Mouse (Mus musculus) large intestine, adult 2 months (tissue): Measurements from ENCODE around the gene Thra. TPM values are rescaled to one million over a fixed set of nuclear protein-coding genes. Genes with fewer than 3 reads are reported as not detected.
"Not testable (repeated sequence)": the region's sequence is repeated elsewhere in the genome, so short reads cannot be mapped to it uniquely, and the experiment has no call there.

Experiments
- DNase-seq: peaks from one replicate; pipeline ENCODE4 v3.0.0-alpha.2; 2012; ENCODE audit warnings: low read depth, low spot score
- WGBS: fragments of 180-500 bp; shearing (Covaris S2); methylation state at CpG from one replicate; pipeline ENCODE4 v1.1.7; 2018; 5-methylcytosine and 5-hydroxymethylcytosine counted together
- polyA plus RNA-seq: library from polyadenylated mRNA; depleted of rRNA; stranded (reverse); fragments of >200 nt; gene quantifications from 2 replicates; pipeline ENCODE4 v1.2.3, GENCODE M21; 2012

Gene Thra
- polyA plus RNA-seq, 1 experiment, result 55.9 TPM

DNA sequence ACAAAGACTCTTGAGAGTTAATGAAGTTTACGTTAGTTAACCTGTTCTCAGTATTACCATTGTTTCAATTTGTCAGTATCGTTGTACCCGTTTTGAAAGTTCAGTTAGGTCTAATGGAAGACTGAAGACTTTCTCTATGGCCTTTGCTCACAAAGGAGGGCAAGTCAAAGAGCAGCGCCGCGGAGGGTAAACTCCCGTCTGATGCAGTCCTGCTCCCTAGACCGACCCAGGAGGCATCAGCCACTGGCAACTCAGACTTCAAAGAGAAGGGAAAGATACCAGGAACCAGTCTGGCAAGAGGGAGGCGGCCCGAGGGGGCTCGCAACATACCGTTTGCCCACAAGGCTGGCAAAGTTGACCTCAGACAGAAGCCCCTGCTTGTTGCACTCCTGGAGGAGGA is 26.7 kb upstream of the Thra start:
- 80% methylated on average over 12 of the region's 12 CpGs for WGBS
- no peak for DNase-seq

DNA sequence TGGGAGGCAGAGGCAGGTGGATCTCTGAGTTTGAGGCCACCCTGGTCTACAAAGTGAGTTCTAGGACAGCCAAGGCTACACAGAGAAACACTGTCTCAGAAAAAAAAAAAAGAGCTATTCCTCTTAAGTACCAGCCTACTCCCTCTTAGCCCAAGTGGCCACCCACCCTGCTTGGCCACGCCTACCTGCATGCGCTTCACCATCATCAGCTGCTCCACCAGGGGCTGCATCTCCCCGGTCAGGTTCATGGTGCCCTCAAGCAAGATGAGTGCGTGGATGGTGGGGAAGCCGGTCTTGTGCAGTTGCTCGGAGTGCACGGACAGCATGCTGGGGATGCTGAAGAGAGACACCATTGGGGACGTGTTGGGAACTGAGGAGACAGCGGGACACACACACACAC is 24.5 kb upstream of the Thra start:
- WGBS, result 94% methylated on average over 9 of the region's 9 CpGs
- DNase-seq, result no peak

DNA sequence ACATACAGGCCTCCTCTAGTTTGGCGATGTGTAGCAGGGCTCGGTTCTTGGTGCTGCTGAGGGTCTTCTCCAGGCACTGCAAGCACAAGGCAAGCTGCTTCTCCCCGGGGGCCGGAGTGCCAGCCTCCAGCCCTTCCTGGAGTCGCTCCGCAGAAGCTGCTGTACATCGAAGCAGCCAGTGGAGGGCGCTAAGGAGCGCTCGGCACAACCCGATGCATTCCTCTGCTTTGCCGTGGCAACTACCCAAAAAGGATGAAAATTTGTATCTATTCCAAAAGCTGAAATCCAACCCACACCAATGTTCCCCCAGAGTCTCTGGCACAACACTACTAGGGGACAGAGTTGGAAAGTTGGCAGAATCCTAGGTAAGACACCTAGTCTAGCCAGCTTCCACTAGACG is 22.5 kb upstream of the Thra start:
- WGBS, result 18% methylated on average over 13 of the region's 13 CpGs
- no peak for DNase-seq

DNA sequence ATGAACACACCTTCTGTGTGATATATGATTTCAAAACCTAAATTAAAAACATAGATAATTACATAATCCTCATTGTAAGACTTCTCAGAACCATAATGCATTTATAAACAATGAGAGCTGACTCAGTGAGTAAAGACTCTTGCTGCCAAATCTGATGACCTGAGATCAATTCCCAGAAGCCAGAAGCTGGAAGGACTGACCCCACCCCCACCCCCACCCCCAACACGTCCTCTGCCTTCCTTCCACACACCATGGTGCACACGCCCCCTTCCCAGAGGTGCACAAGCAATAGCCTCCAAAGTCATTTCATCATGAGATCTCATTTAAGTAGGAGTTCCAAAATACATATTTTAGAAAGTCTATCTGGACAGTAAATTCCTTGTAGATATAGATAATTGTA is 19.7 kb upstream of the Thra start:
- DNase-seq, result no peak

DNA sequence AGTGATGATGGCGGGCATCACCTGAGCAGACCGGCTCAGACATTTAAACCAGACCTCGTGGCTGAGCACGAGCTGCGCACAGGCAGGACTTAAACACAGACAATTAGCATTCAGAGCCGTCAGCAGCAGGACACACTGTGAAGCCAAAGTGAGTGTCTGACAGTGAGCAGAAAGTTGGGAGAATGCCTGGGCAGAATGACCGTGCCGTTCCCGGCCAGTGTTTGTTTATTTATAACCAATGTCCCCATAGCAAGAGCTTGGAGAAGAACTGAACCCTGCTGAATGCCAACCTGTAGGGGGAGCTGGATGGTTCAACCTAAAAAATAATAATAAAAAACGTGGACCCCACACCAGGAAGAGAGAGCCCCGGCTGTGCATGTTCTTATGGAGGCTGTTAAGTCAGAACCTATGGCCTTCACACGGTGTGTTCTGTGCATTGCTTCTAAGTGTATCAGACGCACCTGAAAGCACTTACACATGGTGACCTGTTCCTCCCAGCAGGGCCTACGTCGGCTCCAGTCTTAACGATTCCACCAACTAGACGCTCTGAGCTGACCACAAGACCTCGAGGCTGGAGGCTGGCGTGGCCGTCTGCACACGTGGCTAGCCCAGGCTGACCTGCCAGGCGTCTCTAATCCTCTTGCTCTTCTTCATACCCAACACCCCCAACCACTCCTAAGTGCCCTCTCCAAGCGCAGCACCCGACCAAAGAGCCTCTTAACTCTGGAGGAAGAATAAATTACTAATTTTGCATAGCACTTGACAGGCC is 18.8 kb upstream of the Thra start:
- no peak for DNase-seq
- WGBS, result 53% methylated on average over 24 of the region's 24 CpGs

More for the DNA sequence above, 19.7 kb upstream of the Thra start:
- 83% methylated on average over 2 of the region's 2 CpGs for WGBS

DNA sequence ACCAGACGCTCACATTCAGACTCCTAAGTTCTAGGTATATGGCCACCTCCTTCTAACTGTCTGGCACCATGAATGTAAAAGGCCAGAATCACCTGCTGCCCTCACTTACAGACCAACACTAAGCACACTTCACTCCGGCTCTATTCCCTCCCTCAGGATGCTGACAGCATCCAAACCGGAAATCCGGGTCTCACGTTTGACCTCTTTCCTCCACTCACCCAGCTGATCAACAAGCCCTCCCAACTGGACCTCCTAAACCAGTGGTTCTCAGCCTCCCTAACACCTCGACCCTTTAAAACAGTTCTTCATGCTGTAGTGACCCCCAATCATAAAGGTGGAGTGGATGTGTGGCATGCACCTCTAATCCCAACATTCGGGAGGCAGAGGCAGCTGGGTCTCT is 17.3 kb upstream of the Thra start:
- WGBS, result 75% methylated on average over 7 of the region's 7 CpGs
- no peak for DNase-seq

DNA sequence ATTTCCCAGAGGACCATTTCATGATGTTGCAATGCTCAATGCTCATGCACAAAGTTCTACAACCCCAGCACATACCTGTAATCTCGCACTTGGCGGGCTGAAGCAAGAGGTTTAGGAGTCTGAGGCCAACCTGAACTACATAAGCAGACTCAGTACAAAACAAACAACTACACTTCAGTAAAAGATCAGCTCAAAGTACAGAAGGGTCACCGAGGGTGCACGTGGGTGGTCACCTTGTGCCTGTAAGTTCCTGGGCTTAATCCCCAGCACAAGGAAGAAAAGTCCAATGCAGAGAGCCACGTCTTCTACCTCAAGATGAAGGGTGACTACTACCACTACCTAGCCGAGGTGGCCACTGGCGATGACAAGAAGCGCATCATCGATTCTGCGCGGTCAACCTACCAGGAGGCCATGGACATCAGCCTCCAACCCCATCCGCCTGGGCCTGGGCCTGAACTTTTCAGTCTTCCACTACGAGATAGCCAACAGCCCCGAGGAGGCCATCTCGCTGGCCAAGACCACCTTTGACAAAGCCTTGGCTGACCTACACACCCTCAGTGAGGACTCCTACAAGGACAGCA is 14.4 kb upstream of the Thra start:
- no peak for DNase-seq
- WGBS, result 92% methylated on average over 15 of the region's 15 CpGs

DNA sequence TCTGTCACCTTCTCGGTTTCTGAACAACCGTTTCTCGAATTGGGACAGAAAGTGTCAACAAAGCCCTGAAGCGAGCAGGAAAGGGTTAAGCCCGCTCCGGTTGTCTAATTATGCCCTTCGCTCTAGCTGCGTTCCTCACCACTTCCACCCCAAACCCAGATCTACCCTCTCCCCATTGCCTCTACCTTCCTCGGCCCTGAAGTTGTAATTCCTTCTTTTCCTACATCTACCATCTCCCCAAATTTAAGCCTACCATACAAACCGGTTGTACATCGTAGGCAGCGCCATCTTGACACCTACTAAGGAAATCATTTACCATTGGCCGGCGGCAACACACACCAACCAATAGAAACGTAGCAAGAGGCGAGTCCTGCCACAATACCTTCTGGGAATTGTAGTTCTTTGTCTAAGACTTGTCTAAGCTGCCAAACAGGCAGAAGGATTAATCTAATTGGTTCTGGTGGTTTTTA is 11.3 kb upstream of the Thra start, which contains the start of gene Med24:
Gene Med24, minus strand, starts transcription at position 317 of the 470 bp plus-strand sequence.
- WGBS, result under 1% methylated on average over 16 of the region's 16 CpGs
- DNase-seq, result no peak

DNA sequence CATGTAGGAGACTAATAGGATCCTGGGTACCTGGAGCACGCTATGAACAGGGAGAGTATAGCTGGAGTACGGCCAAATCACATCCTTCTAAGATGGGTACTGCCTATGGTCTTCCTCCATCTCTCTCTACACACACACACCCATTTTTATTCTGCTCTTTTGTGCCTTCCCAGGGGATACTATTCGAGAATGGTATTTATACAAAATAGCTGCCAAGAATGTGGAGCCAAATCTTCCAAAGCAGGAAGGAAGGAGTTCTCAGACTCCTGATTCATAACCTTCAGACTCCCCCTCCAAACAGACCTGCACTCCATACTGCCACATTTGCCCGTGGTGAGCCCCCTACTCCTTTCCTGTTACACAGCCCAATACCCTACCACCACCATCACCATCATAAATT is 9.7 kb upstream of the Thra start:
- no peak for DNase-seq
- 58% methylated on average over 4 of the region's 4 CpGs for WGBS

DNA sequence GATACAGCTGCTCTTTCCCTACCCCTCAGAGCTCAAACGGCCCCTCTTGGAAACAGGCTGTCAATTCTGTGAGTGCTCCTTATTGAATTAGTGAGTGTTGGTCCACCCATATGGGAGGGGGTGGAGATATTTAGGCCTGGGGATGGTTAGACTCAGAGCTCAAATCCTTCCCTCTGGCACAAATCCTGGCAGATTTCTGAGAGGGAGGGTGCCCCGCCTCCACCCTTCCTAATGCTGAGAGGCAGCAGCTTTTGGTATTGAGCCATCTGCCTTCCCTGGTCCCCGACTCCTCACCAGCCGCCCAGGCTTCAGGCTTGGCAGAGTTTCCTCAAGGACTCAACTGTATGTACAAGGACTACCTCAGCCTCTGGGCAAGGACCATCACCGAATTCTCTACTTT is 9.3 kb upstream of the Thra start:
- WGBS, result 37% methylated on average over 5 of the region's 5 CpGs

DNA sequence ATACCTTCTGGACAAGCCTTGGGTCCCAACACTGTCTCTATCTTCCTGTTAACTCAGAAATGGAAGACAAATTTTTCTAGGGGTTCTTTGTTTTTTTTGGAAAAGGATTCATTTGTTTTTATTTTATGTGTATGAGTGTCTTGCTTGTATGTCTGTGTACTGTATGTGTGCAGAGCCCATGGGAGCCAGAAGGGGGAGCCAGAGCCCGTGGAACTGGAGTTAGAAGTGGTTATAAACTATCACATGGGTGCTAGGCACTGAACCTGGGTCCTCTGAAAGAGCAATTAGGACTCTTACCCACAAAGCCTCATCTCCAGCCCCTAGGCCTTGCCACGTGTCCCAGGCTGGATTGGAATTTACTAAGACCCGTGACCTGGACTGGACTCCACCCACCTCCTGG is 6.4 kb upstream of the Thra start:
- DNase-seq, result no peak
- WGBS, result 76% methylated on average over 3 of the region's 3 CpGs

More for the DNA sequence above, 9.3 kb upstream of the Thra start:
- DNase-seq, result no peak

DNA sequence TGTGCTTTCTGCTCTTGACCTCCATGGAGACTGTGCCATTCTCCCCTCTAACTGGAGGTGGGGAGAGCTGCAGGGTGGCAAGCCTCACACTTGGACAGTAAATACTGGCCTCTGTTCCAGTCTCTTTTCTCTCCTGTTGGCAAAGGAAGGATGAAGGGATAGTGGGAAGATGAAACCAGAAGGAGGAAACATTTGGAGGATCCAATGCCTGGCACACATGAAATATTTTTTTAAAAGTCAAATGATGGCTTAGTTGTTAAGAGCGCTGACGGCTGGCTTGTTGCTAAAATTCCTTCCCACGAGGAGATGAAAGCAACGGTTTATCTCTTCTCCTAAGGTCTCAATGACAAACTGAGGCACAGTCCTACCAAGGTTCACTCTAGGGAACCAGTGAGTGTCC is 5.3 kb upstream of the Thra start:
- DNase-seq, result no peak
- WGBS, result 93% methylated on average over 4 of the region's 4 CpGs

DNA sequence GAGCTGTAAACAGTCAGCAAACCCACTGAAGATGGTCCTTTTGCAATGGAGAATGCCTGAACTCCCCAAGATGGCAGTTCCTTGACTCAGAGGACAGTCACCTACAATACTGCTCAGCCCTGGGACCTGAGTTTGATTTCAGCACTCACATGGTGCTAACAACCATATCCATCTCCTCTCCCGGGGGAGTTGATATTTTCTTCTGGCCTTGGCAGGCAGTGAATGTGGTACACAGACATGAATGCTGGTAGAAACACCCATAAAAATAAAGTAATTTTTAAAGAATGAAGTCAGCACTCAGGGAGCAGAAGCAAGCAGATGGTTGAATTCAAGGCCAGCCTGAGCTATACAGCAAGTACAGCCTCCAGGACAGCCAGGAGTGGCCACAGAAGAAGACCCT is 4.3 kb upstream of the Thra start:
- DNase-seq, result no peak
- 78% methylated on average over 1 of the region's 1 CpGs for WGBS

DNA sequence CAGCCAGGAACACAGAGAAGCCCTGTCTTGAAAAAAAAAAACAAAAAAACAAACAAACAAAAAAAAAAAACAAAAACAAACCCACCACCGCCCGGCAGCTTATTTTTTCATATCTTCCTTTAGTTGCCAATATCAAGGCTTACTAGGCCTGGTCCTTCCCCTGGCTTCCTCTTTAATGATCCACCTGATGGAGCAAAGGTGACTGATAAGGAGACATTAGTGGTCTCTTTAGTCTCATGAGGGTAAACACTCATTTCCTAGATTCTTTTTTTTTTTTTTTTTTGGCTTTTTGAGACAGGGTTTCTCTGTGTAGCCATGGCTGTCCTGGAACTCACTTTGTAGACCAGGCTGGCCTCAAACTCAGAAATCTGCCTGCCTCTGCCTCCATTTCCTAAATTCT is 3.2 kb upstream of the Thra start:
- WGBS, result 60% methylated on average over 2 of the region's 2 CpGs
- DNase-seq, result not testable (repeated sequence)

DNA sequence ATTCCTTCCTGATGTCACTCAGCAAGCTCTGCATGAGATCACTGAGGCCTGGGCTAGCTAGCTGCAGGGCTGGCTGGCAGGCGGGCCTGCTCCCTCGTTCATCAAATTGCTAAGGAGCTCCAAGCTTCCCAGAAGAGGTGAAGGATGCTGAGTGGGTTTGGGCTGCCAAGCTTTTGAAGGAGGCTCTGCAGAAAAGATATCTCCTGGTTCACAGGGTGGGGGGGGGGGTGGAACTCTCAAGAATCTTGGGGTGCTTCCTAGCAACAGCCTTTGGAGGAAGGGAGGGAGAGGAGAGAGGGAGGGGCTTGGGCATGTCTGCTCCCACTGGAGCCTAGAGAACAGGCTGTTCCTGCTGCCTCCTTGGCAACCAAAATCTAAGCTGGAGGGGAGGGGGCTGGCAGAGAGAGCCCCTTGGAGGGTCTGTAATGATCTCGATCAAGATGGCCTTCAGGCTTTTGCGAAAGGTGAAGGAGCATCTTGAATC is 2.0 kb upstream of the Thra start:
- 80% methylated on average over 4 of the region's 4 CpGs for WGBS
- no peak for DNase-seq

DNA sequence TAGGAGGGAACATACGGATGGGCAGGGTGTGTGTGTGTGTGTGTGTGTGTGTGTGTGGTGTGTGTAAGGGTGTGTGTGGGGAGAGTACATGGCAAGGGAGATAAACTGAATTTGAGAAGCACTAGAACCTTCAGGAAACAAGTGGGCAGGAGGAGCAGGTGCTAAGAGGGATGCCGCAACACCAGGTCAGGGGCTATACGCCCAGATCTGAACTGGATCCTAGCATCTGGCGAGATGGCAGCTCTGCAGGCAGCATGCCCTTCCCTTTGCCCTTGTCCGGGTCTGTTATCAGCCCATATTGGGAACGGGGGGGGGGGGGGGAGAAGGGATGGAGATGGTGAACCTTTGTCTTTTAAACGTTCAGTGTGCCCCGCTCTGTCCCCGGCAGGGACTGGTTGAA is 1.5 kb upstream of the Thra start:
- 82% methylated on average over 9 of the region's 9 CpGs for WGBS
- DNase-seq, result no peak

DNA sequence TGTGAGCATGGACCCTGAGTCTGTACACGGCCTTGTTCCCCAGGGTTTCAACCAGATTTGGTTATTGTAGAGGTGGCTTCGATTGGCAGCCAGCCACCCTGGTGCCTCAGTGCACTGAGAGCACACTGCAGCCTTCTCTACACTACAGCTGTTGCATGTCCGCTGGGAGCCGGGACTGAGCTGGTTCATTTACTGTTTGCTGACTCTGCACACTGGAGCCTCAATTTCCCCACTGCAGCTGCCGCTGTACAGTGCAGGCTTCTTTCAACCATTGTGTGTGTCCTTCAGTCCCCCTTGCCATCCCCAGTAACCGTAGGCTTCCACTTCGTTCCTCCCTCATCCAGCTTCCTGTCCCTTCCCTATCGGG is 429 bp upstream of the Thra start:
- no peak for DNase-seq

DNA sequence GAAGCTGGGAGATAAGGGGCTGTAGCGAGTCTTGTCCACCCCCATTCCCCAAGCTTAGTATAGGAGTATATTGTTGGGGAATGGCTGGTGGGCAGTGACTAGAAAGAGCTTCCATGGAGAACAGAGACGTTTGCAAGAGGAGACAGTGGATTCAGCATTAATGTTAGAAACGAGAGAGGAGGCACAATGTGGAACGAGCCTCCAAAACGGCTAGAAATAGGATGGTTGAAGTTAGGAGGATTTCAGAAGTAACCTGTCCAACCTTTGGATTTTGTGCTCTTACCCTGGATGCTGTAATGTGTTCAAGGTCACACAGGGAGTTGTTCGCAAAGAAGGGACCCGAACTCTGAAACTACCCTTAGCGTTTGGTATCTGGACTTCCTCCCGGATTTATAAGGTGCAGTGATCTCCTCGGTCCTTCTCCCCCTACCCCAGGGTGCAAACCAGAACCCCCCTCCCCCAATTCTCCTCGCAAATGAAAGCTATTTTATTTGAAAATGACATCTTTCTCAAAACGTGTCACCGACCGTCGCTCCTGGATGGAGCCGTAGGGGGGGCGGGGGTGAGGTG is 698 bp downstream of the Thra start:
- under 1% methylated on average over 17 of the region's 17 CpGs for WGBS
- no peak for DNase-seq

More for the DNA sequence above, 429 bp upstream of the Thra start:
- WGBS, result 12% methylated on average over 8 of the region's 8 CpGs

DNA sequence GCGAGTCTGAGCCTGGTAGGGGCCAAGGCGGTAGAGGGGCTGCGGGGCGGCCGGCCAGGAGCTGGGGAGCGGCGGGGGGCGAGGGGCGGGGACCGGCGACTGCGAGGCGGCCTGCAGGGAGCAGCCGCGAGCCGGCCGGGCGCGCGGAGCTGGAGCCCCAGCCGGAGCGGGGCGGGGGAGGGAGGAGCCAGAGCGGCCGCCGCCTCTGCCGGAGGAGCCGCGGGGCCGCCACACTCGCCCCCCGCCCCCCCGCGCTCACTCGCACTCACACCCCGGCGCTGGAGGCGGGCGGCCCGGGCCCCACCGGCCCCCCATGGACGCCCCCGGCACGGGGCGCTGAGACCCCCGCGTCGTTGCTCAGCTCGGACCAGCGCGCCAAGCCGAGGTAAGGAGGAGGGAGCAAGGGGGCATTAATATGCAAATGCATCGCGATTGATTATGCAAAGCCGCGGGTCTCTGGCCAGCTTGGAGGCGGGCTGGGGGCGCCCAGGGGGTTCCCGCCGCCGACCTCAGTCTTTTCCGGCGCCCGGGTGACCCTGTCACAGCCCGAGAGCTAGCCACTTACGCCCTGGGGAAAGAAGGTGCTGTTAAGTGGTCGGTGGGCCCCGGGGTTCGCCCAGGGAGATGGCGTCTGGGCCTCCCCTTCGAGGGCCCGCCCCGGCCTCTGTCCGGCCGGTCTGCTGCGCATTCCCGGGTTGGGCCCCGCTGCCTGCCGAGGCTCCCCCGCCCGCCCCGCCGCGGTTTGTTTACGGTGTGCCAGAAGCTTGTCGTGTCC is 1.4 kb downstream of the Thra start:
- under 1% methylated on average over 73 of the region's 86 CpGs for WGBS
- no peak for DNase-seq
